Mouse (Mus musculus): ENCODE data around the gene Clint1. TPM values are rescaled to one million over a fixed set of nuclear protein-coding genes. Genes with fewer than 3 reads are reported as not detected.

Clint1 gene
- 10 to 100 TPM; 78.0 to 78.4 TPM for total RNA-seq (2023)

DNA sequence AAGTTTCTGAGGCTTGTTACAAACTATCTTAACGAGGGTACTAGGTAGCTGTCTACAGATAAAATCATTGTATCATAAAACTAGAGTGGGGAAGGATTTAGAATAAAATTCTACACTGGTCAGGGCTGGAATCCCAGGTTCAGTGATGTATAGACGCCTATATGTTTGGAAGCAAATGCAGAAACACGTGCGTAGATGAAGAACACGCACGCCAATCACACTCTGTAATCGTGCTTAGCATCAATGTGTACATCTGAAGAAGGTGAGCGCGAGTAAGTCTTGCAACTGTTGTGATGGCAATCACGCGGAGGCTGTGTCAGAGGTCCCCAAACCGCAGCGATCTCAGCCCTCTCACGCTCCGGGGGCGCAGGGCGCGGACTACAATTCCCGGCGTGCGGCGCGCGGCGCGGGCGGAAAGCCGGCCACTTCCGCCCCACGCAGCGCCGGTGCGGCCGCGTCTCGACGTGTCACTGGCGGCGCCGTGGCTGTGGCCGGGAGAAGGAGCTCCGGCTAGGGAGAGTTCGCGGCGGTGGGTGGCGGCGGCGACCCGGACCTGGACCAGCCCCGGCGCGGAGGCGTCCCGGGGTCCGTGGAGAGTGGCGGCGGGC is at the start of gene Clint1:
Gene Clint1 (plus strand): TSS at position 536 of the 608 bp plus-strand sequence.

DNA sequence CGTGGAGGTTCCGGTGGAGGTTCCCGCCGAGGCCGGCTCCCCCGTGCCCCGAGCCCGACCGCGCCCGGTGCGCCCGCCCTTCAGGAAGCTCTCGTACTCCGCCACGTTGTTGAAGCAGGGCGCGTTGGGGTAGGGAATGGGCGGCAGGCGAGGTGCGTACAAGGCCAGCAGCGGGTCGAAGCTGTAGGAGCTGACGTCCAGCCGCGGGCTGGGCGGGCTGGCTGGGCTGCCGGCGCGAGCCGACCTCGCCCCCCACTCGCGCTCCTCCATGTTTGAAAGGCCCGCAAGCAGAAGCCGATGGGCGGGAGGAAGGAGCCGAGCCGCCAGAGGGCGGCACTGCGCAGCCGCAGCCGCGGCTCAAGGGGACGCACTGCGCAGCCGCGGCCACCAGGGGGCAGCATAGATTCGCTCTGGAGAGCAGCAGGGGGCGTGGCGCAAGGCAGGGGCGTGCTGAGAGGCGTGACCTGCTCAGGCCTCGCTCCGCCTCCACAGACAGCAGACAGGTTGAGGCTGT is 92.8 kb downstream of the Clint1 start, which contains the start of gene Lsm11:
Gene Lsm11 (minus strand): TSS at position 293 of the 514 bp plus-strand sequence.

DNA sequence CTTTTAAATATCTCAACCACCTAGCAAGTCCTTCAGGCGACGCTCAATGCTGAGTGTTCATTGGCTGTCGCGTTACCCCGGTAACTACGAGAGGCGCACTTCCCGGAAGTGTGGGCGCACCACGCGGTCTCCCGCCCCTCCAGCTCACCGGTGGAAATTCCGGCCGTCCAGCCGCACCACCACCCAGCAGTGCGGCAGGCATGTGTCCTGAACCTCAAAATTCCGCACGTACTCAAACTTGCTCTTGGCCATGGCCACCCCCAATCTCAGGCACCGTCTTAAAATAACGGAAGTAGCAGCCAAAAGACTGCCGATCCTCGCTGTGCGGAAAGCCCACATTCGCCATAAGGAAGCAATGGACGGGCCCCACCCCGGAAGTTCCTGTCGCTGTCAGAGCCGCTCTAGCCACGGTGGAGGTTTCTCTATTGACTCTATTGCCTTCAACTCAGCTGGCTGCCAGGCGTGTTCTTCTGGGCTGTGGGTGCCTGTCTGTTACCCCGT is 103.3 kb downstream of the Clint1 start, which contains the start of gene Thg1l:
Gene Thg1l (minus strand): TSS at position 368 of the 501 bp plus-strand sequence.

Other genes starting within 250 kb of the Clint1 start
- 1 to 10 TPM; 6.5 to 6.8 TPM for gene Lsm11, start 92.9 kb downstream of the Clint1 start, total RNA-seq (2023)
- 10 to 100 TPM; 11.7 to 13.8 TPM for gene Thg1l, start 103.4 kb downstream of the Clint1 start, total RNA-seq (2023)
- not detected for gene Sox30, start 128.3 kb downstream of the Clint1 start, total RNA-seq (2023)
- gene Gm12166, start 200.3 kb downstream of the Clint1 start, total RNA-seq (2023) = 1 to 10 TPM; 4.0 to 5.7 TPM
- 10 to 100 TPM; 73.6 to 77.3 TPM for gene Adam19, start 203.9 kb downstream of the Clint1 start, total RNA-seq (2023)